Mouse (Mus musculus) CH12.LX (cell line): ENCODE measurements around the gene H2-Eb2. TPM values are rescaled to one million over a fixed set of nuclear protein-coding genes. Genes with fewer than 3 reads are reported as not detected.
A peak's percentile ranks its signal among the peaks of the same experiment; 100 is the strongest.

Source experiments
- DNase-seq: peaks from one replicate; pipeline ENCODE4 v3.0.0-alpha.2; 2013; ENCODE audit errors: extremely low read depth
- H3K27ac ChIP-seq: 2 replicates; pipeline ENCODE4 v1.5.1; 2012; ENCODE audit warnings: low read depth, mild to moderate bottlenecking, control low read depth, moderate library complexity; ENCODE audit not compliant: insufficient read depth
- H3K27me3 ChIP-seq: replicated peaks from 2 replicates; pipeline ENCODE3; 2012; ENCODE audit warnings: inconsistent platforms
- H3K36me3 ChIP-seq, 2 experiments: replicated peaks in 1 of 2; 2 replicates each; pipeline versions ENCODE3 to v1.6.1; 2012; ENCODE audit warnings: inconsistent platforms in 1 of 2, low read length in 1 of 2, mild to moderate bottlenecking in 1 of 2, mixed read lengths in 1 of 2, moderate library complexity in 1 of 2; ENCODE audit not compliant: control insufficient read depth in 1 of 2, insufficient read depth in 1 of 2
- H3K4me1 ChIP-seq, 2 experiments: 2 replicates each; pipeline ENCODE4 v1.6.1; 2012; ENCODE audit warnings: inconsistent platforms in 1 of 2, moderate library complexity in 1 of 2; ENCODE audit not compliant: insufficient read depth in 2 of 2, control insufficient read depth in 1 of 2
- H3K4me2 ChIP-seq: 2 replicates; pipeline ENCODE4 v1.6.1; 2012; ENCODE audit warnings: low read depth, mild to moderate bottlenecking, control low read depth; ENCODE audit not compliant: poor library complexity, insufficient read depth, severe bottlenecking
- H3K4me3 ChIP-seq, 3 experiments: fragments of 150-350 bp in 1 of 3; sonication (generic) in 1 of 3; replicated peaks in 1 of 3; 2 replicates each; pipeline versions ENCODE3 to v1.5.1; 2011 to 2012; ENCODE audit warnings: low read depth in 2 of 3, low read length in 2 of 3, mild to moderate bottlenecking in 2 of 3, moderate library complexity in 2 of 3, control low read depth in 1 of 3, improper control_type of control experiment in 1 of 3, inconsistent platforms in 1 of 3, mixed read lengths in 1 of 3; ENCODE audit not compliant: poor library complexity in 1 of 3
- H3K79me2 ChIP-seq: replicated peaks from 2 replicates; pipeline ENCODE4 v1.6.1; 2012; ENCODE audit warnings: mild to moderate bottlenecking, moderate library complexity; ENCODE audit not compliant: control insufficient read depth, poor library complexity, insufficient read depth, severe bottlenecking; ENCODE audit errors: extremely low read depth
- H3K9ac ChIP-seq: 2 replicates; pipeline ENCODE4 v1.6.1; 2012; ENCODE audit warnings: low read depth, mild to moderate bottlenecking, control low read depth, moderate library complexity; ENCODE audit not compliant: insufficient read depth
- H3K9me3 ChIP-seq: replicated peaks from 2 replicates; pipeline ENCODE3; 2012; ENCODE audit warnings: low read length, inconsistent platforms, mixed read lengths
- CHD1 ChIP-seq: IDR thresholded peaks from 2 replicates; pipeline ENCODE4 v1.6.1; 2012; ENCODE audit warnings: low read depth, low read length, improper control_type of control experiment, inconsistent platforms
- CHD2 ChIP-seq: IDR thresholded peaks from 2 replicates; pipeline ENCODE4 v1.6.1; 2011; ENCODE audit warnings: low read length, improper control_type of control experiment
- E2F4 ChIP-seq: IDR thresholded peaks from 2 replicates; pipeline ENCODE4 v1.6.1; 2011; ENCODE audit warnings: low read depth, low read length, improper control_type of control experiment; ENCODE audit not compliant: insufficient replicate concordance
- ELF1 ChIP-seq: IDR thresholded peaks from 2 replicates; pipeline ENCODE4 v1.6.1; 2014; ENCODE audit warnings: low read depth, mild to moderate bottlenecking, inconsistent platforms, low read length, improper control_type of control experiment
- ETS1 ChIP-seq: conservative IDR thresholded peaks from 2 replicates; pipeline ENCODE4 v1.6.1; 2012; ENCODE audit warnings: low read depth, mild to moderate bottlenecking, inconsistent platforms, low read length, improper control_type of control experiment, moderate library complexity
- HCFC1 ChIP-seq: IDR thresholded peaks from 2 replicates; pipeline ENCODE4 v1.6.1; 2012; ENCODE audit warnings: low read depth, mild to moderate bottlenecking, inconsistent platforms, low read length, improper control_type of control experiment
- JUN ChIP-seq: IDR thresholded peaks from 2 replicates; pipeline ENCODE4 v1.6.1; 2011; ENCODE audit warnings: low read depth, mild to moderate bottlenecking, low read length, improper control_type of control experiment, moderate library complexity; ENCODE audit not compliant: insufficient read depth
- KAT2A ChIP-seq: IDR thresholded peaks from 2 replicates; pipeline ENCODE4 v1.6.1; 2012; ENCODE audit warnings: low read length, improper control_type of control experiment, inconsistent platforms; ENCODE audit not compliant: insufficient replicate concordance
- MAFK ChIP-seq: IDR thresholded peaks from 2 replicates; pipeline ENCODE4 v1.6.1; 2011; ENCODE audit warnings: low read length, improper control_type of control experiment; ENCODE audit not compliant: insufficient replicate concordance
- MAX ChIP-seq: IDR thresholded peaks from 2 replicates; pipeline ENCODE4 v1.6.1; 2011; ENCODE audit warnings: low read length, improper control_type of control experiment
- MAZ ChIP-seq: IDR thresholded peaks from 2 replicates; pipeline ENCODE4 v1.6.1; 2012; ENCODE audit warnings: low read depth, mild to moderate bottlenecking, inconsistent platforms, low read length, improper control_type of control experiment, moderate library complexity
- MEF2A ChIP-seq: IDR thresholded peaks from 2 replicates; pipeline ENCODE4 v1.6.1; 2014; ENCODE audit warnings: low read depth, mild to moderate bottlenecking, inconsistent platforms, low read length, improper control_type of control experiment, borderline replicate concordance
- POLR2A ChIP-seq: IDR thresholded peaks from 2 replicates; pipeline ENCODE4 v1.6.1; 2011; ENCODE audit warnings: low read depth, mild to moderate bottlenecking, improper control_type of control experiment, low read length
- POLR2AphosphoS2 ChIP-seq: IDR thresholded peaks from 2 replicates; pipeline ENCODE4 v1.6.1; 2011; ENCODE audit warnings: low read depth, low read length, improper control_type of control experiment
- RAD21 ChIP-seq: IDR thresholded peaks from 2 replicates; pipeline ENCODE4 v1.6.1; 2011; ENCODE audit warnings: low read depth, mild to moderate bottlenecking, low read length, improper control_type of control experiment, moderate library complexity
- UBTF ChIP-seq: IDR thresholded peaks from 2 replicates; pipeline ENCODE4 v1.6.1; 2012; ENCODE audit warnings: low read depth, mild to moderate bottlenecking, inconsistent platforms, low read length, improper control_type of control experiment, moderate library complexity
- USF2 ChIP-seq: conservative IDR thresholded peaks from 2 replicates; pipeline ENCODE4 v1.6.1; 2011; ENCODE audit warnings: low read depth, low read length, improper control_type of control experiment
- ZC3H11A ChIP-seq: IDR thresholded peaks from 2 replicates; pipeline ENCODE4 v1.6.1; 2012; ENCODE audit warnings: low read depth, mild to moderate bottlenecking, inconsistent platforms, low read length, improper control_type of control experiment
- ZKSCAN1 ChIP-seq: IDR thresholded peaks from 2 replicates; pipeline ENCODE4 v1.6.1; 2012; ENCODE audit warnings: low read depth, inconsistent platforms, low read length, improper control_type of control experiment, borderline replicate concordance
- ZMIZ1 ChIP-seq: IDR thresholded peaks from 2 replicates; pipeline ENCODE4 v1.6.1; 2012; ENCODE audit warnings: low read depth, mild to moderate bottlenecking, inconsistent platforms, low read length, improper control_type of control experiment
- ZNF384 ChIP-seq: IDR thresholded peaks from 2 replicates; pipeline ENCODE4 v1.6.1; 2012; ENCODE audit warnings: low read depth, low read length, improper control_type of control experiment, inconsistent platforms
- dilution Hi-C: fragments of 300-500 bp; cut with MboI; formaldehyde crosslinking; loops from 2 replicates; pipeline ENCODE4 v1.14.3; 2020; ENCODE audit warnings: low sequenced_read_pairs; ENCODE audit not compliant: extremely low pct_unique_long_range_greater_than_20kb, extremely low pct_ligation_motif_present
- in situ Hi-C: fragments of 300-500 bp; cut with MboI; formaldehyde crosslinking; loops from 3 replicates; pipeline ENCODE4 v1.14.3; 2019; ENCODE audit warnings: low sequenced_read_pairs, low pct_ligation_motif_present, low pct_unique_long_range_greater_than_20kb, mixed read lengths
- polyA plus RNA-seq: library from polyadenylated mRNA; unstranded; fragments of >175 nt; gene quantifications from 2 replicates; pipeline ENCODE4 v1.2.1, GENCODE M21; 2012; ENCODE audit warnings: low read depth; ENCODE audit not compliant: insufficient read length
- total RNA-seq, 2 experiments: library from RNA; depleted of rRNA; stranded (reverse); fragments of 300-350 nt in 1 of 2; fragments of >200 nt in 1 of 2; gene quantifications; 2 replicates each; pipeline ENCODE4 v1.2.3; 2012 to 2014

The H2-Eb2 gene
- total and polyA plus RNA-seq, 3 experiments = 5.8 to 11.4 (median 10.9) TPM

DNA sequence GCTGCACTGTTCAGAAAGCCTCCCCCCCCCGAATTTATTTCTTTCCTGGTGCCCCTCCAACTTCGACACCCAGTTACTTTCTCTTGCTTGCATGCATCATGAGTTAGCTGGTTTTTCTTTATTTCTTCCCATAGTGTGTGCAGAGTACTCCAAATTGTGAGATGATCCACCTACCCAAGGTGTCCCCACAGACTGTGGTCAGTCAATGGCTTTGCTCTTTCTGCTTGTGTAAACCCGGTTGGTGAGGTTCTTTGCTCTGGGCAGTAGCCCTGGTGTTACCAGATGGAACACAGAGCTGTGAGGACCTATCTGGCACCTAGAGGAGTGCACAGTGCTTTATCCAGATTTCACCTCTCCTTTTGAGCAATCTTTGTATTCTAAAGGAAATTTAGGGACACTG lies 37.3 kb upstream of the H2-Eb2 start:
- Histone ChIP-seq H3K79me2 (peaks cover 4% of the 10 kb centered on the region; the same call in 1 of the 2 replicates), H3K4me3 (peak overlapping the region in 2 of 3 experiments; percentile 16 to 18)
- no peak for TF ChIP-seq KAT2A
- TF ChIP-seq JUN = no peak
- no peak for TF ChIP-seq ELF1
- no peak for TF ChIP-seq UBTF
- no peak; the same call in 1 of the 2 replicates for TF ChIP-seq ZMIZ1
- TF ChIP-seq ZKSCAN1 = no peak
- no peak for TF ChIP-seq MEF2A
- no peak for TF ChIP-seq CHD1
- no peak for TF ChIP-seq MAX
- TF ChIP-seq, all 38 proteins: peak for 0
- H3K27me3 ChIP-seq = no peaks in the 10 kb centered on the region
- H3K9me3 ChIP-seq = peaks cover 6% of the 10 kb centered on the region
- in situ Hi-C loops (no loop called here), dilution Hi-C loops (no loop called here)
- H3K27ac ChIP-seq = 0 out of 2 replicates have a peak overlapping the region, but pooled peaks have one; percentile 9
- DNase-seq = no peak
- H3K9ac ChIP-seq = no peak overlapping the region
- peaks cover 10 to 35% of the 10 kb centered on the region in 2 experiments for H3K36me3 ChIP-seq
- H3K4me1 ChIP-seq = peaks cover 7 to 35% of the 10 kb centered on the region in 2 experiments; a peak in 3 of 4 replicates
- peak overlapping the region; percentile 85 for H3K4me2 ChIP-seq

GRCm38 (mm10) chr17:34291609-34292008 lies 33.9 kb upstream of the H2-Eb2 start:
- in situ Hi-C loops (no loop called here), dilution Hi-C loops (no loop called here)
- Histone ChIP-seq H3K9ac (no peak overlapping the region), H3K27me3 (no peaks in the 10 kb centered on the region), H3K79me2 (peaks cover 17% of the 10 kb centered on the region), H3K36me3 (peaks cover 4 to 14% of the 10 kb centered on the region in 2 experiments), H3K4me3 (no peak overlapping the region), H3K9me3 (peaks cover 6% of the 10 kb centered on the region), H3K4me2 (no peak overlapping the region), H3K27ac (no peak overlapping the region), H3K4me1 (peaks cover 14 to 41% of the 10 kb centered on the region in 2 experiments; a peak in 3 of 4 replicates)
- DNase-seq = peak; percentile 92
- TF ChIP-seq POLR2A (0 out of 2 replicates have a peak, but pooled peaks have one; percentile 30), ETS1 (no peak), CHD2 (peak; percentile 96), JUN (no peak)

- H3K36me3 ChIP-seq = peaks cover 4 to 14% of the 10 kb centered on the region in 2 experiments
- TF ChIP-seq E2F4 (no peak), MAZ (no peak), KAT2A (no peak), MEF2A (no peak), ZNF384 (no peak), ZC3H11A (no peak), MAFK (no peak), RAD21 (no peak), USF2 (no peak), CHD1 (no peak), HCFC1 (no peak), POLR2AphosphoS2 (no peak)
- dilution Hi-C loops = no loop called here
- DNase-seq = no peak
- no peak overlapping the region for H3K27ac ChIP-seq
- no peaks in the 10 kb centered on the region for H3K27me3 ChIP-seq
- no peak overlapping the region for H3K4me2 ChIP-seq
- peaks cover 17 to 50% of the 10 kb centered on the region in 2 experiments for H3K4me1 ChIP-seq
- peaks cover 15% of the 10 kb centered on the region for H3K79me2 ChIP-seq
- no peak overlapping the region for H3K9ac ChIP-seq
- H3K4me3 ChIP-seq = no peak overlapping the region
- in situ Hi-C loops = no loop called here
- peaks cover 6% of the 10 kb centered on the region for H3K9me3 ChIP-seq
These were observed 32.9 kb upstream of the H2-Eb2 start for GRCm38 (mm10) chr17:34292570-34292969.
